ENCODE assay signal across 14 mouse cellular contexts in genomic region chr11:117321311-117321971, GRCm38 (mm10).
DNase-seq lines count a peak whose midpoint lies in the region; TF ChIP-seq lines count a peak whose summit lies in the region.
"Had no signal": no experiment of that assay in that cellular context is flagged by ENCODE, and none has a peak within 500 bp of the region (broad histone marks: within the 10 kb centered on the region; RNA-seq: fewer than 3 reads in every experiment).

No protein-coding gene starts in this region.

- no peak for TF ChIP-seq CTCF in kidney, adult 2 months (conservative IDR thresholded peaks at IDR 0.05; ENCODE audit: insufficient read depth, insufficient read length, low read depth, low read length)

- 65% methylated on average over 9 of the region's 9 CpGs for WGBS in kidney, adult 2 months

- TF ChIP-seq POLR2A in kidney, adult 2 months (IDR thresholded peaks at IDR 0.05; ENCODE audit: low read depth, low read length), result no peak

- DNase-seq in kidney, postnatal 36 days, result peak; percentile 63 to 79
- DNase-seq in kidney, adult 2 months, result no peak
- DNase-seq in thymus, postnatal 14 days, result peak; percentile 28
- no peak for DNase-seq in thymus, postnatal 25 days
- peak; percentile 69 for DNase-seq in embryo, embryonic 11 days
- no peak for DNase-seq in cerebellum, postnatal 25 days
- DNase-seq in urinary bladder, postnatal 36 days (ENCODE audit: low spot score in 2 of 2), result no peak
- DNase-seq: adrenal gland, postnatal 10 days; heart, adult 18-20 months; kidney, adult 18-20 months; layer of hippocampus, adult 9-11 months; left cerebral cortex, postnatal 4 days; midbrain, embryonic 14.5 days; right cerebral cortex, postnatal 4 days had no signal

- no peaks in the 10 kb centered on the region for H3K36me3 ChIP-seq in kidney, adult 2 months (ENCODE audit: control insufficient read depth, insufficient read depth, low read length)

- no peak overlapping the region for H3K4me3 ChIP-seq in kidney, adult 2 months (ENCODE audit: insufficient read depth, low read depth, low read length)

- no peak overlapping the region for H3K27ac ChIP-seq in kidney, adult 2 months (ENCODE audit: insufficient read depth, low read depth, low read length)

- H3K4me1 ChIP-seq in kidney, adult 2 months (ENCODE audit: control insufficient read depth, insufficient read depth, low read length), result peaks cover 30% of the 10 kb centered on the region

- no peaks in the 10 kb centered on the region for H3K27me3 ChIP-seq in kidney, adult 2 months (replicated peaks; ENCODE audit: control insufficient read depth, insufficient read depth, low read length)

Comparison
In these comparisons a context has a peak if more than half of its experiments do, and no peak if none do; other contexts are left out.
1. DNase-seq: peak in kidney, postnatal 36 days (2 of 2), thymus, postnatal 14 days (single experiment) and embryo, embryonic 11 days (single experiment); none in kidney, adult 2 months (single experiment), thymus, postnatal 25 days (single experiment), cerebellum, postnatal 25 days (0 of 2) and urinary bladder, postnatal 36 days (0 of 2).